Comparison of ENCODE assay signal across 14 mouse cellular contexts in the genomic region with DNA sequence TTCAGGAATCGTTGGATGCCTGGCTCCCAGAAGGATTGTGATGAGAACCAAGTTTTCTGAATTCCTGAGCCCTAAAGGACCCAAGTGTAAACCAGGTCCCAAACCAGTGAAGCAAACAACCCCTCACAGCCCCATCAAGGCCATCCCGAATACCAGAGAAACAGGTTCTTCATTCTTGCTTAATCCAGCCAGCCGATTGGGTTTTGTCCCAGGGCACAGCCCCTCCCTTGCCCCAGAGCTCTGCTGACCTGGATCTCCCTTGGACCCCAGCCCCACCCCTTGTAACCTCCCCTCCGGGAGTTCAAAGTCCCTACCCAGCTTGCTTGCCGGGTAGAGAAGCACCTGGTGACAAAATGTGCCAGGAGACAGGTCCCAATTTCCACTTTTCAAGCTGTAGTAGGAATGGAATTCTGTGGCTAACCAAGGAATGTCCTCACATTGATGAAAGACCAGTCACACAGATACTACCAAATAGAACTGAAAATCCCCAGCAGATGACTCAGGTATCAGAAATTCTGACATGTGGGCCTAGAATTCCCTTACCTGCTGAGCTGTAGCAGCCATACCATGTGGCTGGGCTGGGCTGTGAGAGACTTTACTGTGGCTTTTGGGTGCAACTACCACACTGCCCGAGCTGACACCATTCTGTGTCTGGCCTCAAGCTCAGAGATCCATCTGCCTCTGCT. TPM values are rescaled to one million over a fixed set of nuclear protein-coding genes. Genes with fewer than 3 reads are reported as not detected.
DNase-seq lines count a peak whose midpoint lies in the region; ATAC-seq lines count a peak whose summit lies in the region.
"Had no signal": no experiment of that assay in that cellular context is flagged by ENCODE, and none has a peak within 500 bp of the region (broad histone marks: within the 10 kb centered on the region; RNA-seq: fewer than 3 reads in every experiment).

No protein-coding gene starts in this region.

- H3K27me3 ChIP-seq in lung, embryonic 16.5 days (ENCODE audit: control insufficient read depth, insufficient read depth, low read depth, low read length) = no peaks in the 10 kb centered on the region
- no peaks in the 10 kb centered on the region for H3K27me3 ChIP-seq in intestine, embryonic 15.5 days (replicated peaks)
- H3K27me3 ChIP-seq in midbrain, embryonic 14.5 days (ENCODE audit: control insufficient read depth, insufficient read depth, low read length) = no peaks in the 10 kb centered on the region
- H3K27me3 ChIP-seq in forebrain, embryonic 11.5 days (ENCODE audit: control insufficient read depth, insufficient read depth, low read length) = no peaks in the 10 kb centered on the region
- H3K27me3 ChIP-seq in hindbrain, embryonic 14.5 days (ENCODE audit: control insufficient read depth, insufficient read depth, low read length) = no peaks in the 10 kb centered on the region
- H3K27me3 ChIP-seq: forebrain, embryonic 15.5 days had no signal

- no peak overlapping the region for H3K4me3 ChIP-seq in lung, embryonic 16.5 days (ENCODE audit: low read length)
- H3K4me3 ChIP-seq in intestine, embryonic 15.5 days (replicated peaks) = no peak overlapping the region
- H3K4me3 ChIP-seq in midbrain, embryonic 14.5 days (replicated peaks; ENCODE audit: low read depth, low read length) = no peak overlapping the region
- no peak overlapping the region for H3K4me3 ChIP-seq in forebrain, embryonic 11.5 days (ENCODE audit: low read depth, low read length)
- H3K4me3 ChIP-seq in hindbrain, embryonic 14.5 days (replicated peaks; ENCODE audit: low read length) = no peak overlapping the region
- H3K4me3 ChIP-seq: forebrain, embryonic 15.5 days; liver, embryonic 13.5 days had no signal

- H3K4me2 ChIP-seq in lung, embryonic 16.5 days (ENCODE audit: low read depth, low read length) = no peak overlapping the region
- peak overlapping the region; percentile 46; the same call in 1 of the 2 replicates for H3K4me2 ChIP-seq in intestine, embryonic 15.5 days (replicated peaks)
- no peak overlapping the region for H3K4me2 ChIP-seq in midbrain, embryonic 14.5 days (ENCODE audit: low read length)
- H3K4me2 ChIP-seq in forebrain, embryonic 11.5 days (ENCODE audit: low read depth, low read length, severe bottlenecking) = no peak overlapping the region
- no peak overlapping the region for H3K4me2 ChIP-seq in hindbrain, embryonic 14.5 days (replicated peaks)
- H3K4me2 ChIP-seq: forebrain, embryonic 15.5 days; liver, embryonic 13.5 days had no signal

- H3K9me3 ChIP-seq in lung, embryonic 16.5 days (ENCODE audit: control insufficient read depth, low read length) = no peaks in the 10 kb centered on the region
- no peaks in the 10 kb centered on the region for H3K9me3 ChIP-seq in intestine, embryonic 15.5 days
- no peaks in the 10 kb centered on the region for H3K9me3 ChIP-seq in midbrain, embryonic 14.5 days (ENCODE audit: control insufficient read depth, low read length)
- no peaks in the 10 kb centered on the region for H3K9me3 ChIP-seq in forebrain, embryonic 11.5 days (ENCODE audit: control insufficient read depth, low read length)
- no peaks in the 10 kb centered on the region for H3K9me3 ChIP-seq in hindbrain, embryonic 14.5 days (ENCODE audit: control insufficient read depth, low read length)
- H3K9me3 ChIP-seq: forebrain, embryonic 15.5 days; liver, embryonic 13.5 days had no signal

- H3K4me1 ChIP-seq in lung, embryonic 16.5 days (replicated peaks; ENCODE audit: control insufficient read depth, insufficient read depth, low read length) = peaks cover 4% of the 10 kb centered on the region; the same call in 1 of the 2 replicates
- peaks cover 14% of the 10 kb centered on the region for H3K4me1 ChIP-seq in intestine, embryonic 15.5 days (replicated peaks)
- H3K4me1 ChIP-seq in midbrain, embryonic 14.5 days (ENCODE audit: control insufficient read depth, insufficient read depth, low read length) = no peaks in the 10 kb centered on the region
- no peaks in the 10 kb centered on the region for H3K4me1 ChIP-seq in forebrain, embryonic 11.5 days (replicated peaks; ENCODE audit: control insufficient read depth, insufficient read depth, low read length)
- no peaks in the 10 kb centered on the region for H3K4me1 ChIP-seq in hindbrain, embryonic 14.5 days (replicated peaks; ENCODE audit: control insufficient read depth, insufficient read depth, low read length)
- H3K4me1 ChIP-seq: forebrain, embryonic 15.5 days had no signal

- 30% methylated on average over 6 of the region's 6 CpGs for WGBS in lung, embryonic 16.5 days
- 33% methylated on average over 6 of the region's 6 CpGs for WGBS in intestine, embryonic 15.5 days
- 66% methylated on average over 6 of the region's 6 CpGs for WGBS in midbrain, embryonic 14.5 days
- 59% methylated on average over 6 of the region's 6 CpGs for WGBS in forebrain, embryonic 11.5 days
- WGBS in hindbrain, embryonic 14.5 days = 56% methylated on average over 6 of the region's 6 CpGs

- no peaks in the 10 kb centered on the region for H3K36me3 ChIP-seq in lung, embryonic 16.5 days (ENCODE audit: control insufficient read depth, insufficient read depth, low read length)
- no peaks in the 10 kb centered on the region for H3K36me3 ChIP-seq in intestine, embryonic 15.5 days
- H3K36me3 ChIP-seq in midbrain, embryonic 14.5 days (ENCODE audit: control insufficient read depth, insufficient read depth, low read length) = no peaks in the 10 kb centered on the region
- no peaks in the 10 kb centered on the region for H3K36me3 ChIP-seq in forebrain, embryonic 11.5 days (ENCODE audit: control insufficient read depth, insufficient read depth, low read length)
- H3K36me3 ChIP-seq in hindbrain, embryonic 14.5 days (replicated peaks; ENCODE audit: control insufficient read depth, insufficient read depth) = no peaks in the 10 kb centered on the region
- H3K36me3 ChIP-seq: forebrain, embryonic 15.5 days; liver, embryonic 13.5 days had no signal

- H3K9ac ChIP-seq in lung, embryonic 16.5 days (ENCODE audit: low read length) = no peak overlapping the region
- no peak overlapping the region for H3K9ac ChIP-seq in intestine, embryonic 15.5 days
- H3K9ac ChIP-seq in midbrain, embryonic 14.5 days (replicated peaks; ENCODE audit: low read length) = no peak overlapping the region
- H3K9ac ChIP-seq in forebrain, embryonic 11.5 days (ENCODE audit: low read length) = no peak overlapping the region
- H3K9ac ChIP-seq in hindbrain, embryonic 14.5 days = no peak overlapping the region
- H3K9ac ChIP-seq: forebrain, embryonic 15.5 days; liver, embryonic 13.5 days had no signal

- ATAC-seq in lung, embryonic 16.5 days (ENCODE audit: low read depth) = peak; percentile 39; the same call in 1 of the 2 replicates
- peak; percentile 86 for ATAC-seq in intestine, embryonic 15.5 days
- no peak for ATAC-seq in midbrain, embryonic 14.5 days (ENCODE audit: low FRiP score, low TSS enrichment)
- ATAC-seq in forebrain, embryonic 11.5 days (replicated peaks; ENCODE audit: low FRiP score) = no peak
- no peak for ATAC-seq in hindbrain, embryonic 14.5 days (ENCODE audit: low FRiP score)
- ATAC-seq: CD4-positive, CD25-positive, alpha-beta regulatory T cell, adult 4 months; forebrain, embryonic 15.5 days had no signal

- no peak overlapping the region for H3K27ac ChIP-seq in lung, embryonic 16.5 days (ENCODE audit: low read length)
- H3K27ac ChIP-seq in intestine, embryonic 15.5 days = peak overlapping the region; percentile 87
- no peak overlapping the region for H3K27ac ChIP-seq in midbrain, embryonic 14.5 days (replicated peaks; ENCODE audit: low read depth, low read length)
- H3K27ac ChIP-seq in forebrain, embryonic 11.5 days (ENCODE audit: low read depth, low read length) = no peak overlapping the region
- no peak overlapping the region for H3K27ac ChIP-seq in hindbrain, embryonic 14.5 days
- H3K27ac ChIP-seq: forebrain, embryonic 15.5 days; liver, embryonic 13.5 days had no signal

- DNase-seq in lung, adult 18-20 months = no peak
- DNase-seq in kidney, postnatal 25 days = peak; percentile 63 to 88
- DNase-seq in yolk sac, embryonic 10.5 days (ENCODE audit: low spot score) = peak; percentile 77
- no peak for DNase-seq in midbrain, embryonic 14.5 days
- no peak for DNase-seq in forebrain, embryonic 11.5 days (ENCODE audit: low spot score)
- DNase-seq in hindbrain, embryonic 14.5 days (ENCODE audit: low spot score) = no peak
- DNase-seq: cerebellum, postnatal 14 days; heart, adult 11 months; liver, embryonic 13.5 days had no signal

RNA-seq across cellular contexts. Expression of a gene that starts 11.4 kb away (rescaled TPM):
- polyA plus RNA-seq in lung, embryonic 16.5 days (2015; fragmentation: Nextera tagmentation; extraction: Ambion mirVana) = 127 and 138 TPM in 2 replicates
- 146 and 156 TPM in 2 replicates for polyA plus RNA-seq in intestine, embryonic 15.5 days (2015; fragmentation: Nextera tagmentation; extraction: Ambion mirVana)
- polyA plus RNA-seq in midbrain, embryonic 14.5 days (2014; fragmentation: Nextera tagmentation; extraction: Ambion mirVana) = 52.1 and 71.8 TPM in 2 replicates
- 69.0 and 73.8 TPM in 2 replicates for polyA plus RNA-seq in forebrain, embryonic 11.5 days (2014; fragmentation: Nextera tagmentation; extraction: Ambion mirVana)
- polyA plus RNA-seq in hindbrain, embryonic 14.5 days (2014; fragmentation: Nextera tagmentation; extraction: Ambion mirVana) = 79.9 and 80.2 TPM in 2 replicates

RNA-seq across cellular contexts. Expression of a gene that starts 35.8 kb away (rescaled TPM):
- 344 and 348 TPM in 2 replicates for polyA plus RNA-seq in lung, embryonic 16.5 days (2015; fragmentation: Nextera tagmentation; extraction: Ambion mirVana)
- 338 and 345 TPM in 2 replicates for polyA plus RNA-seq in intestine, embryonic 15.5 days (2015; fragmentation: Nextera tagmentation; extraction: Ambion mirVana)
- 253 and 287 TPM in 2 replicates for polyA plus RNA-seq in midbrain, embryonic 14.5 days (2014; fragmentation: Nextera tagmentation; extraction: Ambion mirVana)
- 336 and 367 TPM in 2 replicates for polyA plus RNA-seq in forebrain, embryonic 11.5 days (2014; fragmentation: Nextera tagmentation; extraction: Ambion mirVana)
- 235 and 260 TPM in 2 replicates for polyA plus RNA-seq in hindbrain, embryonic 14.5 days (2014; fragmentation: Nextera tagmentation; extraction: Ambion mirVana)

RNA-seq across cellular contexts. Expression of a gene that starts 35.9 kb away (rescaled TPM):
- polyA plus RNA-seq in lung, embryonic 16.5 days (2015; fragmentation: Nextera tagmentation; extraction: Ambion mirVana) = 2.0 and 2.4 TPM in 2 replicates
- polyA plus RNA-seq in intestine, embryonic 15.5 days (2015; fragmentation: Nextera tagmentation; extraction: Ambion mirVana) = 4.1 and 5.4 TPM in 2 replicates
- polyA plus RNA-seq in midbrain, embryonic 14.5 days (2014; fragmentation: Nextera tagmentation; extraction: Ambion mirVana) = 16.3 TPM in 1 of 2 replicates, not detected in the other
- not detected in 2 replicates for polyA plus RNA-seq in forebrain, embryonic 11.5 days (2014; fragmentation: Nextera tagmentation; extraction: Ambion mirVana)
- 3.8 and 5.1 TPM in 2 replicates for polyA plus RNA-seq in hindbrain, embryonic 14.5 days (2014; fragmentation: Nextera tagmentation; extraction: Ambion mirVana)
- polyA plus RNA-seq: spleen, adult 2 months had no signal

RNA-seq across cellular contexts. Expression of a gene that starts 40.1 kb away (rescaled TPM):
- polyA plus RNA-seq in lung, embryonic 16.5 days (2015; fragmentation: Nextera tagmentation; extraction: Ambion mirVana) = 5.3 and 7.5 TPM in 2 replicates
- 3.2 and 3.7 TPM in 2 replicates for polyA plus RNA-seq in intestine, embryonic 15.5 days (2015; fragmentation: Nextera tagmentation; extraction: Ambion mirVana)
- 0.49 and 0.91 TPM in 2 replicates for polyA plus RNA-seq in midbrain, embryonic 14.5 days (2014; fragmentation: Nextera tagmentation; extraction: Ambion mirVana)
- 1.2 and 1.3 TPM in 2 replicates for polyA plus RNA-seq in forebrain, embryonic 11.5 days (2014; fragmentation: Nextera tagmentation; extraction: Ambion mirVana)
- 0.99 and 1.1 TPM in 2 replicates for polyA plus RNA-seq in hindbrain, embryonic 14.5 days (2014; fragmentation: Nextera tagmentation; extraction: Ambion mirVana)

RNA-seq across cellular contexts. Expression of a gene that starts 52.0 kb away (rescaled TPM):
- 66.6 and 69.5 TPM in 2 replicates for polyA plus RNA-seq in lung, embryonic 16.5 days (2015; fragmentation: Nextera tagmentation; extraction: Ambion mirVana)
- 65.0 and 70.3 TPM in 2 replicates for polyA plus RNA-seq in intestine, embryonic 15.5 days (2015; fragmentation: Nextera tagmentation; extraction: Ambion mirVana)
- polyA plus RNA-seq in midbrain, embryonic 14.5 days (2014; fragmentation: Nextera tagmentation; extraction: Ambion mirVana) = 55.6 and 66.6 TPM in 2 replicates
- 76.7 and 78.1 TPM in 2 replicates for polyA plus RNA-seq in forebrain, embryonic 11.5 days (2014; fragmentation: Nextera tagmentation; extraction: Ambion mirVana)
- 54.1 and 54.7 TPM in 2 replicates for polyA plus RNA-seq in hindbrain, embryonic 14.5 days (2014; fragmentation: Nextera tagmentation; extraction: Ambion mirVana)

Comparison
In these comparisons a context has a peak if more than half of its experiments do, and no peak if none do; other contexts are left out.
1. ATAC-seq: peak in lung, embryonic 16.5 days (single experiment) and intestine, embryonic 15.5 days (single experiment); none in midbrain, embryonic 14.5 days (single experiment), forebrain, embryonic 11.5 days (single experiment) and hindbrain, embryonic 14.5 days (single experiment).
2. DNase-seq: peak in kidney, postnatal 25 days (2 of 2) and yolk sac, embryonic 10.5 days (single experiment); none in lung, adult 18-20 months (0 of 2), midbrain, embryonic 14.5 days (single experiment), forebrain, embryonic 11.5 days (single experiment) and hindbrain, embryonic 14.5 days (single experiment).